Mouse (Mus musculus) spleen, adult 2 months (tissue): ENCODE measurements around the gene Dst. TPM values are rescaled to one million over a fixed set of nuclear protein-coding genes. Genes with fewer than 3 reads are reported as not detected.

Experiments used
- DNase-seq, 2 experiments: peaks; one replicate each; pipeline versions ENCODE4 v3.0.0 to v3.0.0-alpha.2; 2012 to 2021; ENCODE audit warnings: low spot score in 2 of 2, low read depth in 1 of 2
- H3K27ac ChIP-seq: fragments of 200-500 bp; 2 replicates; pipeline ENCODE4 v1.5.1; 2012; ENCODE audit warnings: low read length, inconsistent platforms; ENCODE audit not compliant: insufficient read depth
- H3K27me3 ChIP-seq: fragments of 200-500 bp; 2 replicates; pipeline ENCODE4 v1.6.1; 2012; ENCODE audit warnings: mild to moderate bottlenecking, moderate library complexity, low read length, inconsistent platforms; ENCODE audit not compliant: control insufficient read depth, insufficient read depth
- H3K36me3 ChIP-seq: fragments of 200-500 bp; 2 replicates; pipeline ENCODE4 v1.6.1; 2012; ENCODE audit warnings: mild to moderate bottlenecking, low read length, inconsistent platforms; ENCODE audit not compliant: control insufficient read depth, insufficient read depth
- H3K4me1 ChIP-seq: fragments of 200-500 bp; 2 replicates; pipeline ENCODE4 v1.6.1; 2011; ENCODE audit warnings: inconsistent platforms; ENCODE audit not compliant: control insufficient read depth, insufficient read depth, insufficient read length
- H3K4me3 ChIP-seq: fragments of 200-500 bp; 2 replicates; pipeline ENCODE4 v1.5.1; 2011; ENCODE audit warnings: mild to moderate bottlenecking, inconsistent platforms; ENCODE audit not compliant: insufficient read depth, insufficient read length; ENCODE audit errors: extremely low read depth
- CTCF ChIP-seq: fragments of 200-500 bp; IDR thresholded peaks from 2 replicates; pipeline ENCODE4 v1.5.1; 2011; ENCODE audit warnings: mild to moderate bottlenecking, inconsistent platforms; ENCODE audit not compliant: insufficient read depth, insufficient read length, insufficient replicate concordance; ENCODE audit errors: extremely low read depth
- POLR2A ChIP-seq: fragments of 200-500 bp; IDR thresholded peaks from 2 replicates; pipeline ENCODE4 v1.6.1; 2011; ENCODE audit warnings: low read depth, low read length, inconsistent platforms
- WGBS: fragments of 180-500 bp; shearing (Covaris S2); methylation state at CpG from one replicate; pipeline ENCODE4 v1.1.7; 2018; 5-methylcytosine and 5-hydroxymethylcytosine counted together
- polyA plus RNA-seq: library from polyadenylated mRNA; depleted of rRNA; stranded (reverse); fragments of >200 nt; gene quantifications from 2 replicates; pipeline ENCODE4 v1.2.3, GENCODE M21; 2012

Dst gene
- polyA plus RNA-seq, 1 experiment = 7.6 TPM

DNA sequence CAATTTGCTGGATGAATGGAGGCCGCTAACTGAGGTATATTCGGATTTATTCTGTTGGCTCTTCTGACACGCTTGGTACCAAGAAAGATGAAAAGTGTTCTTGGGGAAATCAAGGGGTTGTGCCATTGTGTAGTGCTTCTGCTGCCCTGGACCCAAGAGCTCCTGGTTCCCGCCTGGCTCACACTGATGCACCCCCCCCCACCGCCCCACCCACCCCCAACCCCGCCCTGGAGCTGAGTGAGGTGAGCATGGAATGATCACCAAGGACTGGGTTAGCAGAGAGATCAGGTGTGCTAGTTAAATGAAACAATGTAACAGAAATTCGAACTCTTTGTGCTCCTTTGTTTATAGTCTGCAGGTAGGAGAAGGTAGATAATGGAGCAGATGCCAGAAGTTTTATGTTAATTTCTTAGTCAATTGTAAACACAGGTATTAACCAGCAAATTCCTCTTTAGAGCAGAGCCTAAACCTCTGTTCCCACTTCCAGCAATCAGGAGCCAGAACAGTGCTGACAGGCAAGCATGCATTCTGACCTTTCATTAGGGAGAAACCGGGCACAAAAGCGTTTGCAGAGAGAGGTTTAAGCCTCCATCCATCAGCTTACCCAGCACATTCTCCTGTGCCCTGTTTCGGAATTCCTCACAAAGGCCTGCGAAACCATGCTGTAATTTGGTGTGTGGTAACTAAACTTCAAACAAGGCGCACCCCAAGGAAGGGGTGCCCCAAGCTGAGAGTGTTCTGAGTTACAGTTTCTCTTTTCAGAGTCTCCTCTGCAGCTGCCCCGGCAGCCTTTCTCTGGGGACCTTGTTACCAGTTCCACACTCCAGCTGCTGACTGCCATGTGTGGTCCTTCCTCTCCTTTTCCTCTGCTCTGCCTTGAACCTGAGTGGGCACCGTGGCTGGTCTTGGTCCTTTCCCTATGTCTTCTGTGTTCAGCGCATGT lies 166.5 kb downstream of the Dst start:
- TF ChIP-seq POLR2A (no peak), CTCF (no peak)
- no peaks in the 10 kb centered on the region for H3K27me3 ChIP-seq
- no peak overlapping the region for H3K27ac ChIP-seq
- no peak overlapping the region for H3K4me3 ChIP-seq
- DNase-seq = no peak
- 75% methylated on average over 15 of the region's 15 CpGs for WGBS
- no peaks in the 10 kb centered on the region for H3K36me3 ChIP-seq
- no peaks in the 10 kb centered on the region; the same call in 1 of the 2 replicates for H3K4me1 ChIP-seq

DNA sequence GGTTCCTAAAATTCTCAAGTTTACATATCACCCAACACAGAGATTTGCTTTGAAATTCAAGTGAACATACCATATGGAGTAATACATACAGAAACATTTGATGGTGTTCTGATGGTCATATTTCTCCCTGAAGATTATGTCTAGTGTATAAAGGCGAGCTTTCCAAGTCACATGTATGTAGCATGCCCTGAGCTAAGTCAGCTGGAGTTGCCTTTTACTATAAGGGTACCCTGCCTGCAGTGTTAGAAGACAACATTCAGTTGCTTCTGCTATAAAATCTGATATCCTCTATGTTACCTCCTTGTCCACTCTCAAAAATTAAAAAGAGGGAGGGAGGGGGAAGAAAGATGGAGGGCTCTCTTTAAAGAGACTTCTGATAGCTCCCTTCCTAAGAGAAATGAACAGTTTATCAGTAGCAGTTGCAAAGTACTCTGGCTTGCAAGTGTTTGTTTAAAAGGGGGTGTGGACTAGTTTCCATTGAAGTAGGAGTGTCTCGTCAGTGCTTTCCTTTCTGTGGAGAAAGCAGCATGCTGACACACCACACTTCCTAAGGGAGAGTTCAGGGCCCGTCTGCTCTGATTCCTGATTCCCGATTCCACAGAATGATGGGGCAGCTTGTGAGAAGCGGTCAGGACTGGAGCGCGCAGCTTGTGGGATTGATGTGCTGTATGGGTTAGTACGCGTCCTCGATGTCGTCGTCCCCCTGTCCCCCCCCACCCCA lies 168.8 kb downstream of the Dst start:
- TF ChIP-seq CTCF (no peak), POLR2A (no peak)
- Histone ChIP-seq H3K4me3 (no peak overlapping the region), H3K36me3 (no peaks in the 10 kb centered on the region), H3K27ac (no peak overlapping the region), H3K4me1 (no peaks in the 10 kb centered on the region; the same call in 1 of the 2 replicates), H3K27me3 (no peaks in the 10 kb centered on the region)
- DNase-seq = no peak
- 50% methylated on average over 12 of the region's 12 CpGs for WGBS

DNA sequence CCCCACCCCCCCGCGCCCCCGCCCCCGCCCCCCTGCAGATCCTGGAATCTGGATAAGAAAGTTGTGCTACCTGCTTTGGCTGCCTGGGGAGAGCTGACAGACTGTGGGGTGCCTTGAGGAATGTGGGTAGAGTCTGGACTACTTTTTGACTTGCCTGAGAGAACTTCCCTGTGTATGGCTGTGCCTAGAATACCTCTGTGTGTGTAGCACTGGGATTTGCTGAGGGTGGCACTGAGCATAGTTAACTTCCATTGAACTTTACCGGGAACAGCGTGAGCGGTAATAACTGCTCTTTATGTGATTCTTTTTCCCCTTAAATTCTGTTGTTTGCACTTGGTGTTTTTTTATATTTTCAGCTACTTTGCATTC lies 169.4 kb downstream of the Dst start:
- Histone ChIP-seq H3K4me3 (no peak overlapping the region), H3K36me3 (no peaks in the 10 kb centered on the region), H3K27ac (no peak overlapping the region), H3K4me1 (no peaks in the 10 kb centered on the region; the same call in 1 of the 2 replicates), H3K27me3 (no peaks in the 10 kb centered on the region)
- no peak for DNase-seq
- WGBS = 60% methylated on average over 7 of the region's 7 CpGs
- TF ChIP-seq CTCF (no peak), POLR2A (no peak)

DNA sequence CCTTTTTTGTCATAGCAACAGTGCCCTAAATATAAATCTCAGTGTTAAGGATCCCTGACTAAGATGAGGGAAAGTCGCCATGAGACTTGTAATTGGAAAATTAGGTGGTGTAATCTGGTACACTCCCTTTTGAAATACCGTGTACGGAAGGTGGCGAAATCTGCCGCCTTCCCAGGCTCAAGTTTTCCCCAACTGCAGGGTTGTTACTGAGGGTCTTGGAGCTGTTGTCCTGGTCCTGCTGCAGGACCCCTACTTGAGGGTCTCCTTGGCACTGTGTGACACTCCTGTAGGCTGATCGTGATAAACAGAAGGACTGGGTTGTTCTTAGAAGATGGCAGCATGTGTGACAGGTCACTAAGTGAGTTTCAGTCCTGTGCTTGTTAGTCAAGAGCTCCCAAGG lies 169.9 kb downstream of the Dst start:
- Histone ChIP-seq H3K27me3 (no peaks in the 10 kb centered on the region), H3K4me3 (no peak overlapping the region), H3K36me3 (no peaks in the 10 kb centered on the region), H3K4me1 (no peaks in the 10 kb centered on the region; the same call in 1 of the 2 replicates), H3K27ac (no peak overlapping the region)
- WGBS = 93% methylated on average over 6 of the region's 6 CpGs
- no peak for TF ChIP-seq CTCF
- DNase-seq = no peak

DNA sequence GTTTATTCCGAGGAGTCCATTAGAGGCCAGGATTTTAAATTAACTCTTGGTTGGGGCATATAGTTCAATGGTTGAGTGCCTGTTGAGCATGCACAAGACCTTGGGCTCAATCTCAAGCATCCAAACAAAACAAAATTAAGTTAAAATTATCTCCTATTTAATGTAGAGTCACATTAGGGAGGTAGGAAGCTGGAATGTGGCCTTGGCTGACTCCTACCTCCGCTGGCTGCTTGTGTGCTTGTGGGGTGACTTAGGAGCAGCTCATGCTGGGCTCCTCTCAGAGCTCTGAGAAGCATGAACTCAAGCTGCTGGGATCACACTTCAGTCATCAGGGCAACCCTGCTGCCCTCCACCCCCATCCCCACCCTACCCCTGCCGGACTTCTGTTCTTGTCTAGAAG lies 181.0 kb downstream of the Dst start:
- H3K27me3 ChIP-seq = no peaks in the 10 kb centered on the region
- H3K4me1 ChIP-seq = no peaks in the 10 kb centered on the region
- H3K4me3 ChIP-seq = no peak overlapping the region
- DNase-seq = no peak
- WGBS = 93% methylated on average over 3 of the region's 3 CpGs
- H3K27ac ChIP-seq = no peak overlapping the region
- no peak for TF ChIP-seq CTCF
- no peak for TF ChIP-seq POLR2A
- no peaks in the 10 kb centered on the region for H3K36me3 ChIP-seq

DNA sequence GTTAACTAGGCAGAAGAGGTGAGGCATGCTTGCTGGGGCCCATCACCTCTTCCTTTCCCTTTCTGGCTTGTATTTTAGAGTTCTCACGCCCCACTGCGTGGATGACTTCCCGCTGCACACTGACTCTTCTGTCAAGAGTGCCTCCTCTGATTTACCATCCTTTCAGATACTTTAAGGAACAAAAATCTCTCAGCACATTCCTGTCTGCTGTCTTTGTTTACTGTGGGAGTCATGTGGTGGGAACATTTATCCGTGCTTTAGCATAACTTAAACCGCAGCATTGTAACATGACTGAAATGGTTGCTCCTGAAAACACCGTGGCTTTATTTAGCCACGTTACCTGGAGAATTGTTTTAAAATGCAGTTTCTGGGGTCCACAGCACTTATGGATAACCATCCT lies 182.7 kb downstream of the Dst start:
- no peak for DNase-seq
- Histone ChIP-seq H3K36me3 (no peaks in the 10 kb centered on the region), H3K4me1 (no peaks in the 10 kb centered on the region), H3K27me3 (no peaks in the 10 kb centered on the region), H3K27ac (no peak overlapping the region), H3K4me3 (no peak overlapping the region)
- TF ChIP-seq POLR2A (no peak), CTCF (no peak)
- WGBS = 92% methylated on average over 7 of the region's 7 CpGs

DNA sequence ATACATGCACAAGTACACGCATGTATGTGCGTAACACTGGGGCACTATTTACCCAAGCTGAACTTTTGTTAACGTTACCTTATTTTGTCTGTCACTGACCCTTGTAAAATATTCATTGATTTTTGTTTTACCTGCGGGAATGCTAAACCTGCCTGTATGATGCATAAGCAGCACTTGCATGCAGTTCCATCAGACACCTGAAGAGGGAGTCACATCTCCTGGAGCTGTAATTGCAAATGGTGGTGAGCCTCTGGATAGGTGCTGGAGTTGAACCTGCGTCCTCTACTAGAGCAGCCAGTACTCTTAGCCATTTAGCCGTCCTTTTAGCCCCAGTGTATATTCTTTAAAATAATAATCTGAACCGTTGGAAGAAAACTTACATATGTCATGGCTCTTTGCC lies 185.6 kb downstream of the Dst start:
- WGBS = 87% methylated on average over 7 of the region's 7 CpGs
- Histone ChIP-seq H3K4me3 (no peak overlapping the region), H3K4me1 (no peaks in the 10 kb centered on the region), H3K27ac (no peak overlapping the region), H3K27me3 (no peaks in the 10 kb centered on the region), H3K36me3 (no peaks in the 10 kb centered on the region)
- no peak for TF ChIP-seq POLR2A
- no peak for TF ChIP-seq CTCF
- DNase-seq = no peak
